Mouse (Mus musculus) limb, embryonic 15.5 days (tissue): Measurements from ENCODE around the gene Adcyap1r1. TPM values are rescaled to one million over a fixed set of nuclear protein-coding genes. Genes with fewer than 3 reads are reported as not detected.

Experiments used
- microRNA-seq: library from miRNA; unstranded; fragments of <30 nt; microRNA quantifications from one replicate; pipeline ENCODE4, GENCODE M21; 2016
- polyA plus RNA-seq: library from polyadenylated mRNA; unstranded; fragments of >200 nt; fragmentation: Nextera tagmentation; extraction: Ambion mirVana; gene quantifications from 2 replicates; pipeline ENCODE4 v1.2.1, GENCODE M21; 2015

The Adcyap1r1 gene
- polyA plus RNA-seq, 1 experiment from 2014 or later = 1.4 TPM

Small RNA genes lying within 50 kb of the gene (microRNA-seq; reads per million reads assigned to microRNA genes)
- not detected for gene Gm44352

Other genes with a start within 250 kb of the Adcyap1r1 start
- 15.0 and 15.2 TPM in 2 replicates for gene Mindy4, start 248.6 kb upstream of the Adcyap1r1 start, polyA plus RNA-seq
- 119 and 122 TPM in 2 replicates for gene Aqp1, start 115.5 kb upstream of the Adcyap1r1 start, polyA plus RNA-seq
- not detected in 2 replicates for gene Ghrhr, start 75.7 kb upstream of the Adcyap1r1 start, polyA plus RNA-seq
- not detected in 2 replicates for gene Neurod6, start 229.3 kb downstream of the Adcyap1r1 start, polyA plus RNA-seq